Mouse (Mus musculus): ENCODE data around the gene Ccnb3. TPM values are rescaled to one million over a fixed set of nuclear protein-coding genes. Genes with fewer than 3 reads are reported as not detected.
"Not testable (repeated sequence)": the region's sequence is repeated elsewhere in the genome, so short reads cannot be mapped to it uniquely, and the experiment has no call there.

The Ccnb3 gene
- polyA plus RNA-seq, 1 experiment from 2014 or later, result 0.20 TPM

- H3K27me3 ChIP-seq (ENCODE audit: control insufficient read depth, insufficient read depth, low read length); H3K4me3 ChIP-seq (ENCODE audit: low read length); H3K4me2 ChIP-seq (ENCODE audit: low read depth, low read length); H3K27ac ChIP-seq (ENCODE audit: low read length); H3K36me3 ChIP-seq (ENCODE audit: control insufficient read depth, insufficient read depth); H3K9me3 ChIP-seq (replicated peaks; ENCODE audit: control insufficient read depth, low read length); ATAC-seq (replicated peaks; ENCODE audit: extremely low read depth, insufficient read depth, low FRiP score); H3K4me1 ChIP-seq (ENCODE audit: control insufficient read depth, insufficient read depth, low read length); H3K9ac ChIP-seq (ENCODE audit: low read length): not testable (repeated sequence)
- WGBS, result 93% methylated on average over 3 of the region's 4 CpGs
Observed at GRCm38 (mm10) chrX:6983916-6984315, 57.5 kb downstream of the Ccnb3 start.

- Histone ChIP-seq H3K27me3 (ENCODE audit: control insufficient read depth, insufficient read depth, low read length) (no peaks in the 10 kb centered on the region), H3K4me2 (ENCODE audit: low read depth, low read length) (no peak overlapping the region), H3K27ac (ENCODE audit: low read length) (no peak overlapping the region), H3K9me3 (replicated peaks; ENCODE audit: control insufficient read depth, low read length) (no peaks in the 10 kb centered on the region), H3K36me3 (ENCODE audit: control insufficient read depth, insufficient read depth) (no peaks in the 10 kb centered on the region), H3K4me3 (ENCODE audit: low read length) (no peak overlapping the region), H3K9ac (ENCODE audit: low read length) (no peak overlapping the region), H3K4me1 (ENCODE audit: control insufficient read depth, insufficient read depth, low read length) (no peaks in the 10 kb centered on the region)
- 45% methylated on average over 1 of the region's 1 CpGs for WGBS
- ATAC-seq (replicated peaks; ENCODE audit: extremely low read depth, insufficient read depth, low FRiP score), result no peak
Observed at GRCm38 (mm10) chrX:6971956-6972355, 69.5 kb downstream of the Ccnb3 start.

DNA sequence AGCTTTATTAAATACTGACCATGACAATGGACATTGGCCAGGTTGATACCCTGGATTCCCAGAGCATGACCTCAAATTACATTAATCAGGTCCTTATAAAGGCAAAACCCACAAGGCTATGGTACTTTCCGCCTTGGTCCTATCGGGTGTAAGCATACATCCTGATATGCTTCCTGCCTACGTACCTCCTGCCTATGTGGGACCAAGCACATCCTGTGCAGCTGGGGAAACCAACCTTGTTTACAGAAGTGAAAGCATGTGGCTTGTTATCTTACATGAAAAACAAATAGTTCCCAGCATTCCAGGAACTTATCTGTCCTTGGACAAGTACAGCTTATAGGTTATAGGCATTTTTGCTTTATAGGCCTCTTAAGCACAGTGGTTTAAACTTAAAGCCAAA is 72.8 kb downstream of the Ccnb3 start:
- no peak overlapping the region for H3K27ac ChIP-seq (ENCODE audit: low read length)
- ATAC-seq (replicated peaks; ENCODE audit: extremely low read depth, insufficient read depth, low FRiP score), result no peak
- no peaks in the 10 kb centered on the region for H3K4me1 ChIP-seq (ENCODE audit: control insufficient read depth, insufficient read depth, low read length)
- no peaks in the 10 kb centered on the region for H3K9me3 ChIP-seq (replicated peaks; ENCODE audit: control insufficient read depth, low read length)
- H3K27me3 ChIP-seq (ENCODE audit: control insufficient read depth, insufficient read depth, low read length), result no peaks in the 10 kb centered on the region
- no peak overlapping the region for H3K4me2 ChIP-seq (ENCODE audit: low read depth, low read length)
- no peak overlapping the region for H3K4me3 ChIP-seq (ENCODE audit: low read length)
- no peaks in the 10 kb centered on the region for H3K36me3 ChIP-seq (ENCODE audit: control insufficient read depth, insufficient read depth)
- 67% methylated on average over 3 of the region's 3 CpGs for WGBS
- no peak overlapping the region for H3K9ac ChIP-seq (ENCODE audit: low read length)

Other genes with a start within 250 kb of the Ccnb3 start
- gene Akap4, start 25.9 kb upstream of the Ccnb3 start, polyA plus RNA-seq (2015; fragmentation: Nextera tagmentation; extraction: Ambion mirVana), result not detected in 2 replicates

Data from heart, embryonic 16.5 days (tissue).